Mouse (Mus musculus) gastrocnemius, postnatal 25 days (tissue): Measurements from ENCODE around the gene Gstm5. TPM values are rescaled to one million over a fixed set of nuclear protein-coding genes. Genes with fewer than 3 reads are reported as not detected.
"Not testable (repeated sequence)": the region's sequence is repeated elsewhere in the genome, so short reads cannot be mapped to it uniquely, and the experiment has no call there.

Source experiments
- DNase-seq: peaks from one replicate; pipeline ENCODE4 v3.0.0; 2022
- long read RNA-seq, 2 experiments: library from polyadenylated mRNA; stranded (forward); transcript quantifications; one replicate each; pipeline ENCODE4 v2.0.0; 2021
- total RNA-seq, 2 experiments: library from RNA; stranded (reverse); gene quantifications; 1 replicate in 1 of 2; 2 replicates in 1 of 2; pipeline ENCODE4 v1.2.3; 2021

Gene Gstm5
- 10 to 100 TPM; 72.6 to 73.7 TPM for total RNA-seq
- long read RNA-seq, experiment 1, transcript Gstm5-201 (8 exons, 945 nt), result major isoform, 118 of 128 reads
- long read RNA-seq, experiment 1, partial matches to known transcripts, result 3 of 128 reads
- long read RNA-seq, experiment 1, other reads (novel, unspliced or antisense), result 7 of 128 reads
- long read RNA-seq, experiment 2, transcript Gstm5-201 (8 exons, 945 nt), result major isoform, 107 of 115 reads
- long read RNA-seq, experiment 2, partial matches to known transcripts, result 6 of 115 reads
- long read RNA-seq, experiment 2, other reads (novel, unspliced or antisense), result 1 of 115 reads

DNA sequence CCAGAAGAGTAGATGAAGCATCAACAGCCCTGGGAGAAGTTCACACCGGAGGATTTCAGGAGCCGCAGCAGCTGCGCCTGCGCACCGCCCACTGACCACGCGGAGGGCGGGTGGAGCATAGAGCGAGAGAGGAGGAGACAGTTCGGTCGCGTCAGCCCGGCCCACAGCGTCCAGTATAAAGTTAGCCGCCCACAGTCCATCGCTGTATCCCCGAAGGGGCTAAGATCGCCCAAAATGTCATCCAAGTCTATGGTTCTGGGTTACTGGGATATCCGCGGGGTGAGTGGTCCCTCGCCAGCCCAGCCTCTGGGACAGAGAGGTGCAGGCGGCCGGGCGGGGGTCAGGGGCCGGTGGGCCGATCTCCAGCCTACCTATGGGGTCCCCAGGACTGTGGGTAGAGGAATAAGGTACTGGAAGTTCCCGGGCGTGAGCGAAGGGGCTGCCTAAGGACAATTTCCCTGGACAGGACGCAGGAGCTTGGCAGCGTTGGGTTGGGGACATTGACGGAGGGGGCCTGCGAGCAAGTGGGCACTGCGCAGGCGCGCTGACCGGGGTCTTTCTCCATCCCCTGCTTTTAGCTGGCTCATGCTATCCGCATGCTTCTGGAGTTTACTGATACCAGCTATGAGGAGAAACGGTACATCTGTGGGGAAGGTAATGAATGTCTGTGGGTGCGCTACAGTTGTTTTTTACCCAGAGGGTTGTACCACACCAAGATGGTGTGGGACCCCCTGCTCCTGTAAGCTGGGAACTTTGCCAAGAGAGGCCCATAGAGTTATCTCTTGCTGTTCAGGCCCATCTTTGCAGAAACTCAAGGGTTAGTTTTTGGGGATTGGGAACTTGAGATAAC lies at the start of gene Gstm5:
Gstm5 (plus strand) TSS at position 102 of the 850 bp plus-strand sequence.
- peak; percentile 81 for DNase-seq

DNA sequence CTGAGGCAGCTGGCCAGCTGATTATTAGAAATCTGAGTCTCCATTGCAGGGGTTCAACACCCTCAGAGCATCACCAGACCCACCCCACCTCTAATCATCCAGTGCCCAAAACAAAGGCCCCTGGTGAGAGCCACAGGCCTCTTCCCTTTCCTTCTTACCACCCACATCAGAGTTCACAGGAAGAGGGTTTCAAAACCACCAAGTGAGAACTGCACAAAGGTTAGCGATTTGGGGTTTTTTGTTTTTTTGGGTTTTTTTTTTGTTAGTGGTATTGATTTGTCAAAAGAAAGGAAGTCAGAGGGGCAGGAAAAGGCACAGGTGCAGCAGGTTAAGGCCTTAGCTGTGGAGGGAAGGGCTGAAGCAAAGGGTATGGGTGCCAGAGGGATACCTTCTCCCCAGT lies 49.4 kb upstream of the Gstm5 start:
- no peak for DNase-seq

DNA sequence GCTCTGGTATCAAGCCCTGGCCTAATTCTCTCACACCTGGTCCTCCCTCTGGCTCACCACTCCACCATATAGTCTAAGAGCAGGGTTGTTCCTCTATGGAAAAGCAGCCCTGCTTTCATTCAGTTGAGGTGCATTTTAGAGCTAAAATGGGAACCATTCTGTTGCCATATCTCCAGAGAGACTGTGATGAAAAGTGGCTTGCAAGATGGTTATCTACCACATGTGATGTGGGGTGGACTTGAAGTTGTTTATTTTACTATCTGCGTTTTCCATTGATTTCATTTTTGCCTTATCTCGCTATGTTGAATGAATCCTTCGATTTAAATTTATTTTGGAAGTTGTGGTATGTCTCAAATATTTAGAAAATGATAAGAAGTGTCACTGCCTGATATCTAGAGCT lies 48.8 kb upstream of the Gstm5 start:
- DNase-seq, result no peak

GRCm38 (mm10) chr3:107848126-107848525 lies 47.5 kb upstream of the Gstm5 start:
- no peak for DNase-seq

DNA sequence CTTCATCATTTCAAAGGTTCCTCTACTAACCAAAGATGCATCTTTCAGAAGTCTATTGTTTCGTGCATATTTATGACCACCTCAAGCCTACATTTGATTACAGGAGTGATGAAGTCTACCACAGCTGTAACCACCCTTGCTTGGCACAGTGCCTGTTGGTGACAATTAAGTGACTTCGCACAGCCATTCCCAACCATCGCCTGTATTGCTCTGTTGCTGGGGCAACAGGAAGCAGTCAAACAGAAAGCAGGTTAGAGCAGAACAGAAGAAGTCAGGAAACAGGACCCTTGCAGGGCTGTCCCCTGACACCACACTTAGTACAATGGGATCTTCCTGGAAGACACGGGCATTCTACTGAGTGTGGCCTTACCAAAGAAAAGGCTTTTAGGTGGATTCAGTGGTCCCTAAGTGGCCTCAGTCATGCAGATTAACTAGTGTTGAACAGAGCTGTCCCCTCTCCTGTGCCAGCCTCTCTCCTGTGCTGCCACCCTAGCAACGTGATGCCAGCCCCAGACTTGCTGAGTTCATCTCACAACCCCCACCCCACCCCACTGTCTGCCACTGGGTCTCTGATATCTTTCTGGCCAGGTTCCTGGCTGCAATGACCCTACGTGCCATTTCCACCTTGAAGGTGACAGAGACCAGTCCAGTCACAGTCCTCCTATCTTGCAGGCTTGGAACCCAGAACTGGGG lies 46.5 kb upstream of the Gstm5 start:
- no peak for DNase-seq

- no peak for DNase-seq
Observed at GRCm38 (mm10) chr3:107849693-107850031, 46.0 kb upstream of the Gstm5 start.

- peak; percentile 68 for DNase-seq
Observed at GRCm38 (mm10) chr3:107850418-107851031, 45.1 kb upstream of the Gstm5 start.

GRCm38 (mm10) chr3:107852786-107853185 lies 42.8 kb upstream of the Gstm5 start:
- DNase-seq, result no peak

- DNase-seq, result no peak
Observed at GRCm38 (mm10) chr3:107853232-107854181, 42.1 kb upstream of the Gstm5 start.

GRCm38 (mm10) chr3:107855368-107855767 lies 40.3 kb upstream of the Gstm5 start:
- no peak for DNase-seq

GRCm38 (mm10) chr3:107857646-107858045 lies 38.0 kb upstream of the Gstm5 start:
- DNase-seq, result no peak

- DNase-seq, result not testable (repeated sequence)
Observed at GRCm38 (mm10) chr3:107861483-107861882, 34.1 kb upstream of the Gstm5 start.

GRCm38 (mm10) chr3:107862471-107862870 lies 33.1 kb upstream of the Gstm5 start:
- DNase-seq, result no peak

GRCm38 (mm10) chr3:107863471-107863870 lies 32.1 kb upstream of the Gstm5 start:
- no peak for DNase-seq

GRCm38 (mm10) chr3:107863898-107864603 lies 31.6 kb upstream of the Gstm5 start:
- DNase-seq, result peak; percentile 80

DNA sequence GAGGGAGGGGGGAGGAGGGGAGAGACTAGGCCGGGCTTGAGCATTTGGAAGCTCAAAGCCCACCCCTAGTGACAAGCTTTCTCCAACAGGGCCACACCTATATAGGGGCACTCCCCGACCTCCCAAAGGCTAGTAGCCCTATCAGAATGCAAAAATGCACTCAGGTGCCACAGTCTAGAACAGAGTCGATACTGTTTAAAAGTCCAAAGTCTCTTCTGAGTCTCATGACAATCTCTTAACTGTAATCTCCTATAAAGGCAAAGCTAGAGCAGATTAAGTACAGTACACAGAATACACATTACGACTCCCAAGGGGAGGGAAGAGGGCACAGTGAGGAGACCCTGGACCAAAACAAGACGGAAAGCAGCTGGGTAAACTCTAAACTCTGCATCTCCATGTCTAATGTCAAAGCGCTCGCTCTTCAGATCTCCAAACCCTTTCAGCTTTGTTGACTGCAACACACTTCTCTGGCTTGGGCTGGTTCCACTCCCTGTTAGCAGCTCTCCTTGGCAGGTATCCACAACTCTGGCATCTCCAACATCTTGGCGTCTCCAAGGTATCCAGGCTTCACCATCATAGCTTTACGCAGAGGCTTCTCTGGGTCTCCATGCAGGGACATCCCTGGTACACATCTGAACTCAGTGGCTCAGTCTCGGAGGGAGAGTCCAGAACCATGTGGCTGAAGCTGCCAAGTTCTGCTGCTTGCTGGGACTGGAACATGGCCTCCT lies 30.1 kb upstream of the Gstm5 start:
- no peak for DNase-seq

GRCm38 (mm10) chr3:107867086-107867485 lies 28.5 kb upstream of the Gstm5 start:
- DNase-seq, result peak; percentile 70

GRCm38 (mm10) chr3:107868452-107868851 lies 27.2 kb upstream of the Gstm5 start:
- no peak for DNase-seq

DNA sequence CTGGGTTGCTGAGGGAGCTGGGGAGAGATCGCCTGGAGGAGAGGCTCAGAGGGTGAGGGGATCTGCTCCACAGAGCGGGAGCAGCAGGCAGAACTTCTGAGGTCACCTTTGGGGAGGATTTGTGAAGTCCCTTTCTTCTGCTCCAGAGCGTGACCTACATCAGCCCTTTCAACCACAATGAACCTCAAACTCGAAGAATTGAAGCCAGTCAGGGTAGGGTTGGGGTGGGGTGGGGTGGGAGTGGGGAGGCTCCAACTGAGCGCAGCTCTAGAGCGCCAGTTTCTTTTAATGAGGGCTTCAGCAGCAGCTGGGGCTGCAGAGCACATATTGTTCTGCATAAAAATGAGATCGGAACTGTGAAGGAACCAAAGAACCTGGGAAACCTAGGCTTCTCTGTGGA lies 26.5 kb upstream of the Gstm5 start:
- no peak for DNase-seq

- no peak for DNase-seq
Observed at GRCm38 (mm10) chr3:107869925-107870324, 25.7 kb upstream of the Gstm5 start.
